Mouse (Mus musculus) ES-Bruce4 (cell line): ENCODE results near the gene Ak8. TPM values are rescaled to one million over a fixed set of nuclear protein-coding genes. Genes with fewer than 3 reads are reported as not detected.

Source experiments
- H3K27ac ChIP-seq: 2 replicates; pipeline ENCODE4 v1.5.1; 2012; ENCODE audit warnings: low read length, inconsistent platforms; ENCODE audit not compliant: insufficient read depth
- H3K27me3 ChIP-seq: 2 replicates; pipeline ENCODE4 v1.6.1; 2012; ENCODE audit warnings: mild to moderate bottlenecking, low read length, inconsistent platforms; ENCODE audit not compliant: control insufficient read depth, poor library complexity, insufficient read depth, severe bottlenecking
- H3K36me3 ChIP-seq: 2 replicates; pipeline ENCODE4 v1.6.1; 2012; ENCODE audit warnings: inconsistent platforms, mild to moderate bottlenecking, low read length, moderate library complexity; ENCODE audit not compliant: control insufficient read depth, poor library complexity, insufficient read depth, severe bottlenecking
- H3K4me1 ChIP-seq: one replicate; pipeline ENCODE4 v1.8.1; 2011; ENCODE audit warnings: low read length; ENCODE audit not compliant: control insufficient read depth, insufficient read depth
- H3K4me3 ChIP-seq: 2 replicates; pipeline ENCODE4 v1.5.1; 2011; ENCODE audit warnings: low read depth, mild to moderate bottlenecking, low read length
- H3K9ac ChIP-seq: 2 replicates; pipeline ENCODE4 v1.6.1; 2012; ENCODE audit warnings: low read depth, mild to moderate bottlenecking, inconsistent platforms; ENCODE audit not compliant: poor library complexity, severe bottlenecking
- H3K9me3 ChIP-seq: replicated peaks from 2 replicates; pipeline ENCODE4 v1.6.1; 2012; ENCODE audit warnings: mild to moderate bottlenecking, low read length, inconsistent platforms; ENCODE audit not compliant: control insufficient read depth, poor library complexity, insufficient read depth, severe bottlenecking
- CTCF ChIP-seq: IDR thresholded peaks from one replicate; pipeline ENCODE4 v1.8.1; 2011; ENCODE audit warnings: low read depth, low read length
- EP300 ChIP-seq: IDR thresholded peaks from 2 replicates; pipeline ENCODE4 v1.6.1; 2011; ENCODE audit warnings: low read depth, low read length; ENCODE audit not compliant: insufficient read depth
- POLR2A ChIP-seq: IDR thresholded peaks from one replicate; pipeline ENCODE4 v1.8.1; 2011; ENCODE audit warnings: low read length; ENCODE audit not compliant: insufficient read depth
- polyA plus RNA-seq: library from polyadenylated mRNA; stranded (reverse); fragments of >200 nt; gene quantifications from 2 replicates; pipeline ENCODE4 v1.2.4, GENCODE M21; 2011; ENCODE audit warnings: low read depth; ENCODE audit not compliant: missing spikeins, insufficient read depth, insufficient read length

The Ak8 gene
- polyA plus RNA-seq, 1 experiment, result 3.3 TPM

DNA sequence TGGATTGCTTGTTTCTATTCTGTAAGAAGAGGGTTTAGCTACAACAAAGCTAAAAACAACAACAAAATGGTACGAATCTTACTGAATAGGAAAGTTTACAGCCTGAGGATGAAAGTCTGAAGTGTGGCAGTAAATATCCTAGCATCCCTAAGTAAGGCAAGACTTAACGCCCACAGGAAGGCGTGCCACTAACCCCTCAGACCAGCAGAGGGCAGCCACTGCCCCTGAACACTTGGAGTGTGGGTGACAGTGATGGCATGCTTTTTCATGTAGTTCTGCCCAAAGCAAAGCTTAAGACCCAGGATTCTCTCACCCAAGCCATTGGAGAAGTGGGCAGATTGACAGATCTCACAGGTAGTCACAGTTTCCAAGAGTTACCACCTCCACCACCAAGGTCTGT is 11.5 kb upstream of the Ak8 start:
- TF ChIP-seq EP300 (no peak), CTCF (peak; percentile 81), POLR2A (no peak)
- H3K4me3 ChIP-seq, result no peak overlapping the region
- no peak overlapping the region for H3K27ac ChIP-seq

DNA sequence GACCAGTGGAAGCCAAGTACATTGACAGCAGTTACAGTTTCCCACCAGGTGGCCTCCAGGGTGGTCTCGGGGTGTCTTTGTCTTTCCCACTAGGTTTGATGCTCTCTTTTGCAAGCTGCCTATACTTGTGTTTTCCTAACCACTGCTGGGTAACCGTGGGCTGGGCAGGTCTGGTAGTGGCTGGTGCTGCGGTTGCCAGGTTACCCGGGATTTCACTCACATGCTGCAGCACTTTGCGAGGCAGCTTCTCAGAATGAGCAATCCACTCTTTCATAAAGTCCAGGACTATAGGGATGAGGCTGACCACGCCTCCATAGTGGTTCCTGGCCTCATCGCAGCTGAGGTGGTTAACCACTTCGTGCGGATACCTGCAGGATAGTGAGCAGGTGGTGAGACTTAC is 7.3 kb upstream of the Ak8 start:
- H3K4me1 ChIP-seq, result no peaks in the 10 kb centered on the region
- H3K9ac ChIP-seq, result no peak overlapping the region
- H3K27ac ChIP-seq, result no peak overlapping the region

More for the DNA sequence above, 11.5 kb upstream of the Ak8 start:
- no peaks in the 10 kb centered on the region for H3K27me3 ChIP-seq
- H3K4me1 ChIP-seq, result no peaks in the 10 kb centered on the region
- H3K9me3 ChIP-seq, result no peaks in the 10 kb centered on the region
- peaks cover 3% of the 10 kb centered on the region; the same call in 1 of the 2 replicates for H3K36me3 ChIP-seq
- H3K9ac ChIP-seq, result no peak overlapping the region

DNA sequence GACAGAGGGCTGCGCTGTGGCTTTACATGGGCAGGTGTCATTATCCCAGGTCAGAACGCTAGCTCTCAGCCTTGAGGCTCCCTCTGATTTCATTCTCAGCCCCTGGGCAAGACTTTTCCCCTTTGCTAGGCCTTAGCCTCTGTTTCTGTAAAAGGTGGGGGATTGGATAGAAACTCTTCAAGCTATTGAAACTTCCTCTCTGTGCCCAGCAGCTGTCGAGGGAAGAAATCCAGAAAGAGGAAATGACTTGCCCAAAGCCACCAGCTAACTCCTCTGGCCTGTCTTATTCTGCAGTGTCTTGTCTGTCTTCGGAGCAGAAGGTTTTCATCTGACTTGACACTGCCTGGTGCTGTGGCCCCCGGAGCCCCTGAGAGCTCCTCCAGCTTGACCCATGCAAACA is 1.4 kb upstream of the Ak8 start:
- Histone ChIP-seq H3K4me1 (no peaks in the 10 kb centered on the region), H3K9ac (no peak overlapping the region), H3K4me3 (no peak overlapping the region), H3K9me3 (no peaks in the 10 kb centered on the region), H3K27me3 (no peaks in the 10 kb centered on the region), H3K36me3 (no peaks in the 10 kb centered on the region), H3K27ac (no peak overlapping the region)
- no peak for TF ChIP-seq EP300
- no peak for TF ChIP-seq POLR2A
- no peak for TF ChIP-seq CTCF

More for the DNA sequence above, 7.3 kb upstream of the Ak8 start:
- Histone ChIP-seq H3K27me3 (no peaks in the 10 kb centered on the region), H3K4me3 (no peak overlapping the region), H3K36me3 (no peaks in the 10 kb centered on the region), H3K9me3 (no peaks in the 10 kb centered on the region)
- TF ChIP-seq EP300 (no peak), CTCF (no peak), POLR2A (no peak)

DNA sequence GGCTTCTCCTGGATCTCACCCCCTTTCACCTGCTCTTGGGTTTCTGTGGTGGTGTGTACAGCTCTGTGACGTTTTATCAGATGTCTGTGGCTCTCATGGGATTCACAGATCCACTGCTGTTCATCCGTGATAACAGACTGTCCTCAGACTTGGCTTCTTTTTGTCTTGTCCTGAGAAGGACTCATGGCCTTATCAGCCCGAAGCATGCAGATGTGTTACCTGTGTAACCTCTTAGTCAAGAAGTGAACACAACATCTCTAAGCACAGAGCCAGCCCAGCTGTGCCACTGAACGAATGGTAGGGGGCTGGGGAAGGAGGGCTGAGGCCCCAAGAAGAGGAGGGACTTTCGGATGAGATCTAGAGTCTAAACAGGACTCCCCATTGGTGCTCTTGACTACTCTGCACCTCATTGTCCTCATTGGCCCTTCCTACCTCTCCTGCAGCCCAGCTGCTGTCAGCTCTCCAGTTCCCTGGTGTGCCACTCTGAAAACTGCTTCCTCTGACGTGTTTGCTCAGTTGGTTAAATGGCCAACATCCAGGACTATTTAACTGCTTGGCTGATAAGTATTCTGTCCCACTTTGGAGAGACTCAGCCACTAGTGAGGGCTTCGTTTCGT is 1.8 kb downstream of the Ak8 start:
- H3K4me1 ChIP-seq, result no peaks in the 10 kb centered on the region
- no peaks in the 10 kb centered on the region for H3K36me3 ChIP-seq
- no peak overlapping the region for H3K27ac ChIP-seq
- H3K9ac ChIP-seq, result no peak overlapping the region
- no peak overlapping the region for H3K4me3 ChIP-seq
- H3K9me3 ChIP-seq, result no peaks in the 10 kb centered on the region
- no peak for TF ChIP-seq CTCF
- no peak for TF ChIP-seq POLR2A
- no peak for TF ChIP-seq EP300
- no peaks in the 10 kb centered on the region for H3K27me3 ChIP-seq

DNA sequence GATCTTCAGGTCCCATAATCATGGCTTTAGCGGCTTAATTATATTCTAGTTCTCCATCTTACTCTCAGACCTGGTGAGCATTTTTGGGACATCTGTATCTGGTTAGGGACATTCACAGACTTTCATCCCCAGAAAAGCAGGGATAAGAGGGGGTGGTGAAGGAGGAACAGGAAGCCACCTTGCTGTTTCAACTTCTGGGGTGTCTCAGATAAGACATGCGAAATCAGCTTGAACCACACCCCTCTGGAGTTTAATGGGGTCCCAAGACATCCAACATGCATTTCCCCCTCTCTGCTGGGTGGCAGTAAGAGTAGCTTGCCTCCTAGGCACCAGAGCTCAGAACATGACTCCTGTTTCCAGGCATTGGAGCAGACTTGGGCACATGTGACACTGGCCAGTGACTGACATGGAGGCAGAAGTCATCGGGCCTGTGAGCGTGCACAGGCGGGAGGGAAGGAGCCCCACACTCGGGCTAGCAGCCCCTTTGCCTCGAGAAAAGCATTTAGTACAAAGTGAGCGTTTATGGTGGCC is 6.2 kb downstream of the Ak8 start:
- no peaks in the 10 kb centered on the region for H3K36me3 ChIP-seq
- H3K4me3 ChIP-seq, result no peak overlapping the region
- TF ChIP-seq EP300 (no peak), POLR2A (no peak), CTCF (no peak)
- H3K27ac ChIP-seq, result no peak overlapping the region
- no peaks in the 10 kb centered on the region for H3K27me3 ChIP-seq
- H3K9me3 ChIP-seq, result no peaks in the 10 kb centered on the region
- H3K4me1 ChIP-seq, result no peaks in the 10 kb centered on the region
- H3K9ac ChIP-seq, result no peak overlapping the region

DNA sequence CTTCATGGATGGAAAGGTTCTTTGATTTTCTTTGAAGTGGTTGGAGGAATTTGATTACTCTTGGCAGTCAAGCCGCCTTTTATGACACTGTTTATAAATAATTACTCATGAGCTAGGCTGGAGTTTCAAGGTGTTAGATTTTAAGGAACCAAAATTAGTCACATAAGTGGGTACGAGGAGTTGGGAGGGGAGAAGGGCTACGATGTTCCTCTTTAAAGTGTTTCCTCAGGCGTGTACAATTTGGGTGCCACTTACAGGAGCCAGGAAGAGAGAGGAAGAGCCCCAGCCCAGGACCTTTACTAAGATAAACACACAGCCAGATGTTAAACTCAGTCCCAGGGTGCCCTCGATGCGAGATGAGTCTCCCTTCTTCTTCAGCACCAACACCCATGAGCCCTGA is 6.8 kb downstream of the Ak8 start:
- Histone ChIP-seq H3K27ac (no peak overlapping the region), H3K9me3 (no peaks in the 10 kb centered on the region), H3K36me3 (no peaks in the 10 kb centered on the region), H3K27me3 (no peaks in the 10 kb centered on the region), H3K4me1 (no peaks in the 10 kb centered on the region), H3K9ac (no peak overlapping the region), H3K4me3 (no peak overlapping the region)
- TF ChIP-seq POLR2A, result no peak
- TF ChIP-seq EP300, result no peak
- TF ChIP-seq CTCF, result no peak
